Mouse (Mus musculus): Measurements from ENCODE around the gene Trmt13.

GRCm38 (mm10) chr3:116650698-116651097 lies 36.3 kb upstream of the Trmt13 start:
- TF ChIP-seq CHD2 (IDR thresholded peaks at IDR 0.05; ENCODE audit: low read depth, low read length) (no peak), HCFC1 (IDR thresholded peaks at IDR 0.05; ENCODE audit: borderline replicate concordance, insufficient read depth, low read length) (no peak), ZC3H11A (IDR thresholded peaks at IDR 0.05; ENCODE audit: borderline replicate concordance, low read depth, low read length) (no peak)

Measured in ES-E14 (cell line).